Mouse (Mus musculus) olfactory bulb, adult 2 months (tissue): ENCODE data around the gene Mmadhc.

Source experiments
- CTCF ChIP-seq: fragments of 200-500 bp; IDR thresholded peaks from 2 replicates; pipeline ENCODE4 v1.5.1; 2012; ENCODE audit warnings: low read depth, mild to moderate bottlenecking, low read length, moderate library complexity; ENCODE audit not compliant: insufficient read depth
- POLR2A ChIP-seq: fragments of 200-500 bp; IDR thresholded peaks from 2 replicates; pipeline ENCODE4 v1.6.1; 2012; ENCODE audit warnings: mild to moderate bottlenecking, low read depth, low read length, moderate library complexity; ENCODE audit not compliant: insufficient read depth

DNA sequence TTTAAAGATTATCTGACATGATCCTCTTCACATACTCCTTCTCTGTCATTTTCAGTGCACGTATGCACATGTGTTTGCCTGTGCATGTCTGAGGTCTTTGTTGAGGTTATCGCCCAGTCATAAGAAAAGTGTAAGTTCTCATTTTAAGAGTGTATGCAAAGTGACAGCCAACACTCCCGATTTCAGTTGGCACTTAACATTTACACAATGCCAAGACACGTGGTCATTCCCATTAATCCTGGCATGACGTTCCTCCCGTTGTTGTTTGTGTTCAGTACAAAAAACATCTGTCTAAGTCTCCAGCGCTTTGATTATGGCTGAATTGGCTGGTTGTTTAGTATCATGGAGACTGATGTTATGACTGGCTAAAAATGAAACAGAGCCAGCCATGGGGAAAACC is 28.2 kb upstream of the Mmadhc start:
- TF ChIP-seq CTCF (no peak), POLR2A (no peak)
